Mouse (Mus musculus): ENCODE results near the gene Sf3b3. TPM values are rescaled to one million over a fixed set of nuclear protein-coding genes. Genes with fewer than 3 reads are reported as not detected.
"Not testable (repeated sequence)": the region's sequence is repeated elsewhere in the genome, so short reads cannot be mapped to it uniquely, and the experiment has no call there.

Sf3b3 gene
- total RNA-seq, 2 experiments from 2014 or later, result 59.2 to 61.3 TPM

GRCm38 (mm10) chr8:110808495-110809472 is 37.8 kb downstream of the Sf3b3 start:
- peak in 1 of 2 experiments; percentile 34 for DNase-seq (ENCODE audit: low spot score in 2 of 2)

GRCm38 (mm10) chr8:110806146-110806545 is 40.4 kb downstream of the Sf3b3 start:
- DNase-seq (ENCODE audit: low spot score in 2 of 2), result no peak

- DNase-seq (ENCODE audit: low spot score in 2 of 2), result no peak
Measured at GRCm38 (mm10) chr8:110805669-110806068, 40.9 kb downstream of the Sf3b3 start, which contains the start of gene Il34. Il34 (minus strand) TSS chr8:110805924.

- no peak for DNase-seq (ENCODE audit: low spot score in 2 of 2)
Measured at GRCm38 (mm10) chr8:110804825-110805514, 41.6 kb downstream of the Sf3b3 start.

- no peak for DNase-seq (ENCODE audit: low spot score in 2 of 2)
Measured at GRCm38 (mm10) chr8:110803856-110804255, 42.7 kb downstream of the Sf3b3 start.

GRCm38 (mm10) chr8:110802988-110803387 is 43.6 kb downstream of the Sf3b3 start:
- DNase-seq (ENCODE audit: low spot score in 2 of 2), result no peak

GRCm38 (mm10) chr8:110797086-110797485 is 49.5 kb downstream of the Sf3b3 start:
- DNase-seq (ENCODE audit: low spot score in 2 of 2), result no peak

GRCm38 (mm10) chr8:110794363-110794965 is 52.1 kb downstream of the Sf3b3 start:
- DNase-seq (ENCODE audit: low spot score in 2 of 2), result no peak

- no peak for DNase-seq (ENCODE audit: low spot score in 2 of 2)
Measured at GRCm38 (mm10) chr8:110793936-110794335, 52.7 kb downstream of the Sf3b3 start.

- no peak for DNase-seq (ENCODE audit: low spot score in 2 of 2)
Measured at GRCm38 (mm10) chr8:110793511-110793910, 53.1 kb downstream of the Sf3b3 start.

GRCm38 (mm10) chr8:110792574-110793200 is 53.9 kb downstream of the Sf3b3 start:
- DNase-seq (ENCODE audit: low spot score in 2 of 2), result no peak

- DNase-seq (ENCODE audit: low spot score in 2 of 2), result no peak
Measured at GRCm38 (mm10) chr8:110791164-110791563, 55.4 kb downstream of the Sf3b3 start.

GRCm38 (mm10) chr8:110790270-110790669 is 56.3 kb downstream of the Sf3b3 start:
- no peak for DNase-seq (ENCODE audit: low spot score in 2 of 2)

- peak in 1 of 2 experiments; percentile 33 for DNase-seq (ENCODE audit: low spot score in 2 of 2)
Measured at GRCm38 (mm10) chr8:110789571-110789970, 57.0 kb downstream of the Sf3b3 start.

- DNase-seq (ENCODE audit: low spot score in 2 of 2), result no peak
Measured at GRCm38 (mm10) chr8:110788981-110789380, 57.6 kb downstream of the Sf3b3 start.

GRCm38 (mm10) chr8:110787411-110787954 is 59.1 kb downstream of the Sf3b3 start:
- no peak for DNase-seq (ENCODE audit: low spot score in 2 of 2)

GRCm38 (mm10) chr8:110786934-110787333 is 59.7 kb downstream of the Sf3b3 start:
- DNase-seq (ENCODE audit: low spot score in 2 of 2), result no peak

- DNase-seq (ENCODE audit: low spot score in 2 of 2), result not testable (repeated sequence)
Measured at GRCm38 (mm10) chr8:110786501-110786900, 60.1 kb downstream of the Sf3b3 start.

- no peak for DNase-seq (ENCODE audit: low spot score in 2 of 2)
Measured at GRCm38 (mm10) chr8:110785366-110785765, 61.2 kb downstream of the Sf3b3 start.

GRCm38 (mm10) chr8:110779924-110780718 is 66.5 kb downstream of the Sf3b3 start:
- DNase-seq (ENCODE audit: low spot score in 2 of 2), result no peak
